ENCODE assay signal across 25 mouse cellular contexts in genomic region chr17:12250581-12250980, GRCm38 (mm10).
"Had no signal": no experiment of that assay in that cellular context is flagged by ENCODE, and none has a peak within 500 bp of the region (broad histone marks: within the 10 kb centered on the region; RNA-seq: fewer than 3 reads in every experiment).

No protein-coding gene starts in this region.

- H3K4me2 ChIP-seq: embryonic facial prominence, embryonic 12.5 days; embryonic facial prominence, embryonic 13.5 days; embryonic facial prominence, embryonic 15.5 days; forebrain, embryonic 12.5 days; forebrain, embryonic 13.5 days; forebrain, embryonic 15.5 days had no signal

- DNase-seq: cerebellum, adult 9-11 months; cerebellum, postnatal 10 days; cerebellum, postnatal 14 days; cerebellum, postnatal 25 days; cerebellum, postnatal 36 days; embryo, embryonic 11 days; forebrain, postnatal 0 days; gastrocnemius, adult 2 months; gastrocnemius, postnatal 10 days; gastrocnemius, postnatal 14 days; gastrocnemius, postnatal 25 days; gastrocnemius, postnatal 36 days had no signal

- H3K4me1 ChIP-seq: embryonic facial prominence, embryonic 10.5 days; embryonic facial prominence, embryonic 12.5 days; embryonic facial prominence, embryonic 13.5 days; embryonic facial prominence, embryonic 15.5 days; forebrain, embryonic 10.5 days; forebrain, embryonic 12.5 days; forebrain, embryonic 13.5 days; forebrain, embryonic 15.5 days; heart, embryonic 10.5 days had no signal

- H3K27ac ChIP-seq: embryonic facial prominence, embryonic 10.5 days; embryonic facial prominence, embryonic 12.5 days; embryonic facial prominence, embryonic 13.5 days; embryonic facial prominence, embryonic 15.5 days; forebrain, embryonic 10.5 days; forebrain, embryonic 12.5 days; forebrain, embryonic 13.5 days; forebrain, embryonic 15.5 days; gastrocnemius, adult 2 months; heart, adult 2 months; heart, embryonic 10.5 days had no signal

- ATAC-seq: forebrain, embryonic 13.5 days; forebrain, embryonic 14.5 days; forebrain, embryonic 15.5 days; forebrain, embryonic 16.5 days had no signal

- H3K27me3 ChIP-seq: embryonic facial prominence, embryonic 12.5 days; embryonic facial prominence, embryonic 13.5 days; embryonic facial prominence, embryonic 15.5 days; forebrain, embryonic 12.5 days; forebrain, embryonic 13.5 days; forebrain, embryonic 15.5 days had no signal

- H3K9me3 ChIP-seq: embryonic facial prominence, embryonic 15.5 days; forebrain, embryonic 15.5 days had no signal

- H3K9ac ChIP-seq: embryonic facial prominence, embryonic 12.5 days; embryonic facial prominence, embryonic 13.5 days; embryonic facial prominence, embryonic 15.5 days; forebrain, embryonic 12.5 days; forebrain, embryonic 13.5 days; forebrain, embryonic 15.5 days; forebrain, postnatal 0 days had no signal

- H3K4me3 ChIP-seq: embryonic facial prominence, embryonic 10.5 days; embryonic facial prominence, embryonic 12.5 days; embryonic facial prominence, embryonic 13.5 days; embryonic facial prominence, embryonic 15.5 days; erythroblast, embryonic 14.5 days; forebrain, embryonic 10.5 days; forebrain, embryonic 12.5 days; forebrain, embryonic 13.5 days; forebrain, embryonic 15.5 days; gastrocnemius, adult 2 months; heart, adult 2 months; heart, embryonic 10.5 days had no signal
